Mouse (Mus musculus): ENCODE data around the gene Fgfbp3.

The Fgfbp3 gene

GRCm38 (mm10) chr19:36910424-36911045, 8.9 kb downstream of the Fgfbp3 start:
- in situ Hi-C loops (cut with MboI, MseI), result loop anchor here in 1 of 2 experiments (5.0 kb wide), 1 partner anchor 467 kb away; the partner anchor contains the start of gene Kif11

- in situ Hi-C loops (cut with MboI, MseI), result loop anchor here in 1 of 2 experiments (5.0 kb wide), 1 partner anchor 468 kb away; the partner anchor contains the start of gene Kif11
These were observed 9.6 kb downstream of the Fgfbp3 start for GRCm38 (mm10) chr19:36909676-36910292.

- in situ Hi-C loops (cut with MboI, MseI), result no loop called here
These were observed 10.3 kb downstream of the Fgfbp3 start for GRCm38 (mm10) chr19:36909150-36909549.

- in situ Hi-C loops (cut with MboI, MseI), result no loop called here
These were observed 15.0 kb downstream of the Fgfbp3 start for GRCm38 (mm10) chr19:36904211-36905007.

- in situ Hi-C loops (cut with MboI, MseI), result no loop called here
These were observed 16.0 kb downstream of the Fgfbp3 start for GRCm38 (mm10) chr19:36903377-36903776.

GRCm38 (mm10) chr19:36897778-36898177, 21.6 kb downstream of the Fgfbp3 start:
- in situ Hi-C loops (cut with MboI, MseI), result no loop called here

GRCm38 (mm10) chr19:36896791-36897569, 22.4 kb downstream of the Fgfbp3 start:
- in situ Hi-C loops (cut with MboI, MseI), result no loop called here

GRCm38 (mm10) chr19:36891746-36892145, 27.7 kb downstream of the Fgfbp3 start:
- in situ Hi-C loops (cut with MboI, MseI), result no loop called here

- in situ Hi-C loops (cut with MboI, MseI), result loop anchor here in 1 of 2 experiments (5.0 kb wide), 1 partner anchor 110 kb away; no protein-coding TSS in a partner anchor
These were observed 31.7 kb downstream of the Fgfbp3 start for GRCm38 (mm10) chr19:36887706-36888105.

GRCm38 (mm10) chr19:36886316-36886715, 33.1 kb downstream of the Fgfbp3 start:
- in situ Hi-C loops (cut with MboI, MseI), result loop anchor here in 1 of 2 experiments (5.0 kb wide), 1 partner anchor 111 kb away; no protein-coding TSS in a partner anchor

GRCm38 (mm10) chr19:36883119-36883518, 36.3 kb downstream of the Fgfbp3 start:
- in situ Hi-C loops (cut with MboI, MseI), result no loop called here

- in situ Hi-C loops (cut with MboI, MseI), result loop anchor here in 1 of 2 experiments (10.0 kb wide), 1 partner anchor 1944 kb away; no protein-coding TSS in a partner anchor
These were observed 40.5 kb downstream of the Fgfbp3 start for GRCm38 (mm10) chr19:36878743-36879495.

GRCm38 (mm10) chr19:36877329-36877728, 42.1 kb downstream of the Fgfbp3 start:
- in situ Hi-C loops (cut with MboI, MseI), result loop anchor here in 1 of 2 experiments (10.0 kb wide), 1 partner anchor 1943 kb away; no protein-coding TSS in a partner anchor

GRCm38 (mm10) chr19:36874651-36875050, 44.8 kb downstream of the Fgfbp3 start:
- in situ Hi-C loops (cut with MboI, MseI), result loop anchor here (10.0 to 25.0 kb wide), 2 partner anchors 1912 to 1940 kb away; no protein-coding TSS in a partner anchor

GRCm38 (mm10) chr19:36868675-36869074, 50.7 kb downstream of the Fgfbp3 start:
- in situ Hi-C loops (cut with MboI, MseI), result loop anchor here in 1 of 2 experiments (25.0 kb wide), 1 partner anchor 1906 kb away; no protein-coding TSS in a partner anchor
